Mouse (Mus musculus) gastrocnemius, postnatal 25 days (tissue): ENCODE results near the gene Rhebl1. TPM values are rescaled to one million over a fixed set of nuclear protein-coding genes. Genes with fewer than 3 reads are reported as not detected.

Source experiments
- DNase-seq: peaks from one replicate; pipeline ENCODE4 v3.0.0; 2022
- total RNA-seq, 2 experiments: library from RNA; stranded (reverse); gene quantifications; 1 replicate in 1 of 2; 2 replicates in 1 of 2; pipeline ENCODE4 v1.2.3; 2021

The Rhebl1 gene
- total RNA-seq, 2 experiments from 2014 or later: 2.5 to 2.9 TPM

DNA sequence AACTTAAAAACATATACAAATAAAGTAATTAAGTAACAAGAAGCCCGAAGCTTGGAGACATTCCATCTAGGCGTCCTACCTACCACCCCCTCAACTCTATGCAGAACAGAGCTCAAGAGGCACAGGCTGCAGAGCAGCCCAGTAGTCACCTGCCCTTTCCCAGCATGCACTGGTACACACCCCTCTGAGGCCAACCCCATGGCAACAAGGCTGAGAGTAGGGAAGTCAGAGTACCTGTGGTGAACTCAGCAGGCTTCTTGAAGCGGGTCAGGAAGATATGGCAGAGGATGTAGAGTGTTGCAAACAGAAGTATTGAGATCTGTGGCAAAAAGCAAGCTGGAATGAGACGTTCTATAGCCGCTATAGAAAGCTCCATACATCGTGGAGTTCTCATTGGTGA, 20.6 kb upstream of the Rhebl1 start:
- DNase-seq: no peak

DNA sequence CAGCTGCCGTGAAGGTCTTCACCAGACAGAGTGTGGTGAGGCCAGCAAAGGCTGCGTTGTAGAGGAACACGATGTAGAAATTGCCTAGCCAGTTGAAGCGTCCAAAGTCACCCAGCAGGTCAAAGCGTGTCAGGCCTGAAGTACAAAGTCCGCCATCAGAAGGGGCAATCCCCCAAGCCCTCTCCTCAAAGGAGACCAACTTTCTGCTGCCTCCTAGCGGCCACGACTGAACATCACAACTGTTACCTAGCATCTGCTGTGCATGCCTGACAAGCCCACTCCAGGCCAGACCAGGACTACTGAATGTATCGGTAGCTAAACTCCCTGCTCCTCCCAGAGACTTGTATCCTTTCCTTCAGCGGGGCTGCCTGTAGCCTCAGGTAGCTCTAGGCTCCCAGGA, 10.4 kb upstream of the Rhebl1 start:
- no peak for DNase-seq

DNA sequence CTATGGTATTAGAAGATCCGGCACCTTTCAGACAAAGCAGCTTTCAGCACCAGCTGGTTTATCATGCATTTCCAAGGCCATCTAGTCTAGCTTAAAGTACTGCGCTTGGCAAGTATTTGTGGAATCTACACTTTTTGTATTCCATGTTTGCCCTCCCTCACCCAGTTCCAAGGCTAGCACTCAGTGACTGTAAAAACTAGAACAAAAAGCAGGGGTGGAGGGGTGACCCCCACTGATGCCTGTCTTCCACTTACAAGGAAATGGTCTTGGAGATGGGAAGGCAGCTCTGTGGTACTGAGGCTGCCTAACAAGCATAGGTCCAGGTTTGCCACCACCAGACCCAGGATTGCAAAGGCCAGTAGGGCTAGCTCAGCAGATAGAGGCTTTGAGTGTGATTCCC, 8.3 kb upstream of the Rhebl1 start:
- DNase-seq: no peak

DNA sequence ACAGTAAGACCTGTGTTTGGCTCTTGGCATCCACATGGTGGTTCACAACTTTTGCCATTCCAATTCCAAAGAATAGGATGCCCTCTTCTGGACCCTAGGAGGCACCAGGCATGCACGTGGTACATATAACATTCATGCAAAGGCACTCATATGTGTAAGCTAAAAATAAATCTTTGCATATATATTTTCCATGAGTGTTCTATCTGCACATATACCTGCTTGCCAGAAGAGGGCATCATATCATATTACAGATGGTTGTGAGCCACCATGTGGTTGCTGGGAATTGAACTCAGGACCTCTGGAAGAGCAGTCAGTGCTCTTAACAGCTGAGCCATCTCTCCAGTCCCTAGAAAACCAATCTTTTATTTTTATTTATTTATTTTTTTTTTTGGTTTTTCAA, 7.2 kb upstream of the Rhebl1 start:
- DNase-seq: no peak

DNA sequence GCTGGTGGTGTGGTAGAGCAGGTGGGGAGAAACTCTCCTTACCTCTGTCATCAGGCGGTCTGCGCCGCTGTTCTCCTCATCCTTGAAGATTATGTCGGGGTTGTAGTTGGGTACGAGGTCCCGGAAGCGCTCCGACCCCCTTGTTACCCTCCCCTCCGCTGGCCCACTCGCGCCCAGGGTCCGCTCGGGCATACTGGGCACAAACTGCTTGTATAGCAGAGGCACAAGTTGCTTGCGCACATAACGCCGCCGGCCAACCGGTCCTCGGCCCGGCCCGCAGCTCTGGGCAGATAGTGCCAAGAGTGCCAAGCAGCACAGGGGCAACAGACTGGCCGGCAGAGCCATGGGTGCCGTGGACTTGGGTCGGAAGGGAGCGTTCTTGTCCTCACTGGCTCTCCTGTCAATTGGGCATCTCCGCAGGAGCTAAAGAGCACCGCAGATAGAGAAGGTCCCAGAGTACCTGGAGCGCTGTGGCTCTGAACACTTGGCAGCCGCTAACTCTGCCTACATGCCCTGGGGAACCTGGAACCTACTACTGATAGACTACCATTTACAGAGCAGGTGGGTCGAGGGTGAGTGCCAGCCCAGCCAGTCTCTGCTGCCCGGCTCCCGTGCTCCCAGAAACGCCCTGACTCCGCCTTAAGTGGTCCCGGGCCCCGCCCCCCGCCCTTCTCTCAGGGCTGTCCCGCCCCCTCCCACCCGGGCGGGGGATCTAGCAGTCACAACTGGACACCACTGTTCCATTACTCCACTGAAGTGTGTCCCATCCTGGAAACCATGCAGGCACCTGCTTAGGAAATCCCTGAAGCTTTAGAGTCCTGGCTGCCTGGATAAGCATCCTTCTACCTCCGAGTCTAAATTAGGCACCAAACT, 3.8 kb upstream of the Rhebl1 start, which contains the start of gene Dhh:
Gene Dhh (minus strand): TSS at position 613 of the 873 bp plus-strand sequence.
- no peak for DNase-seq

DNA sequence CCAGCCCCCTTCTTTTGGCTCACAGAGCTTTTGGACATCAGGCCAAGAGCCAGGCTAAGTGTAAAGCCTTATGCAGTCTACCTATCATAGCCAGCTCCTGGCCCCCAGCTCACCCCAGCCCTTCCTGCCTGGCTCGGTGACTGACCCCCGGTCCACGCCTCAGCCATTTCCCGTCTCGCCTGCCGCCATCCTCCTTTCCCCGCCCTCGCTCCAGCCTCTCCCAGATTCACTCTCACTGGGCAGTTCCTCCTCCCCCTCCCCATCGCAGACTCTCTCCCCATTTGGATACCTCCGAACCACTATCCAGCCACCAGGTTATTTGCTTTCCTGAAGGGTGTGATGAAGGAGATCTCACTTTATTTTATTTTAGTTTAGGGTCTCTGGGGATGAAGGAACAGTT, 3.2 kb upstream of the Rhebl1 start:
- DNase-seq: no peak

DNA sequence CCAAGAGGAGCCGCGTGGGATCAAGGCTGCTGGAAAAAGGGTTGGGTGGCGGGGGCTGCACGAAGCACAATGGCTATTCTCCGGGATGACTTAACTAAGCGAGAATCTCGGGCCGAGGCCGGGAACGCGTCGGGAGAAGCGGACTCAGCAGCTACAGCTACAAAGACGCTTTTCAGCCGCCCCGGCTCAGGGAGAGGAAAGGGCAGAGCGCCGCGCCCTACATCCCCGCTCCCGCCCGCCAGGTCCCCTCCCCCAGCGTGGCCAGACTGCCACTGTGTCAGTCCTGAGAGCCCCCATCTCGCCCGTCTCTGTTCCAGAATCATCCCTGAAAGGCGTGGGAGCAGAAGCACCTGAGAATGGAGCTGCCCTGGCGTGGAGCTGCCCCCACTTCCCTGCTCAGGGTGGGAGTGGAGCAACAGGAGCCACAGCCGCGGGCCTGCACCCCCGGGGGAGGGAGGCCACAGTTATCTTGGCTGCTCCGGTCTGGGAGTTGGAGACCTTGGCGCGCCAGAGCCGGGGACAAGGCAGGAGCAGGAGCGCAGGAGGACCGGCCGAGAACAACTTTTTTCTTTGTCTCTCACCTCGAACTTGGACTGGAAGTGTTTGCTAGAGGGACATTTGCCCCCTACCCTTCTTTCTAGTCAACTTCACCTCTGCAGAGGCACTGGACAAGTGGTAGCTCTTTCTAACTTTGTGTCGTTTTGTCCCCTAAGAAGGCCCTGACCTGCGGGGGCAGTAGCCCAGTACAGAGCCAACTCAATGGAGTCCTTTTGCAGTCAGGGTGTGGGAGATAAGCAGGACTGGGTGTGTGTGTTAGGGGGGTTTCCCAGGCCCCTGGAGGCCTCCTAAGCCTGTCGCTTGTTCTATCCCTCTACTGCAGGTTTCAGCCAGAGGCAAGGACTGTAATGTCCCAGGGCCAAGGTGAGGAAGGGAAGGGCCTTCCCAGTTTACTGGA, 1.6 kb upstream of the Rhebl1 start:
- no peak for DNase-seq

DNA sequence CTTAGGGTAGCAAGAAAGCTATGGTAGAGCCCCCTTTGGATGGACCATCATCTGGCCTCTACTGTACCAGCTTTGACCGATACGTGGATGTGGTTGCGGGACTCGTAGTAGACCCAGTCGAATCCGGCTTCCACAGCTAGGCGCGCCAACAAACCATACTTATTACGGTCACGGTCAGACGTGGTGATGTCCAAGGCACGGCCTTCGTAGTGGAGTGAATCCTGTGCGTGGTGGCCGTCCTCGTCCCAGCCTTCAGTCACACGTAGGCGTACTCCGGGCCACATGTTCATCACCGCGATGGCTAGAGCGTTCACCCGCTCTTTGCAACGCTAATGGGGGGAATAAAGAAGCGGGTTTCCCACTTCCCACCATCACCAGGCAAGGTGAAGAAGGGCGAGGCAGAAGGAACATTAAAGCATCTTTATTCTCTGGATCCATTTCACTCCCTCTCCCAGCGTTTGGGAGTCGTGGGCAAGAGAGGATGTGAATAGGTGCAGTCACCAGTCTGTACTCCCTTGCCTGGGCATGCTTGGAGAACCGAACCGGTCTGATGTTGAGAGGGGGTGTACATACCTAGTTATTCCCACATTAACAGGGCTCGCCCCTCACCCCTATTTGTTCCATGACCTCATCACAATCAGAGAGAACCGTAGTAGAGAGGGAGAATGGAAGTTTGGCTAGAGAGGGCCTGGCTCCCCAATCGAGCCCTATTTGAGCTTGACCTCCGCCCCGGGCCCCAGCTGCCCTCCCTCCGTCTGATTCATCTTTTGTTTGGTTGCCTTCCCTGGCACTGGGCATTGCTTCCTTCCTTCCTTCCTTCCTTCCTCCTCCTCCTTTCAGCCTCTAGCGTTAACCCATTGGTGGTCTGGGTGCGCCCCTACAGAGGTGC, 650 bp upstream of the Rhebl1 start:
- no peak for DNase-seq

DNA sequence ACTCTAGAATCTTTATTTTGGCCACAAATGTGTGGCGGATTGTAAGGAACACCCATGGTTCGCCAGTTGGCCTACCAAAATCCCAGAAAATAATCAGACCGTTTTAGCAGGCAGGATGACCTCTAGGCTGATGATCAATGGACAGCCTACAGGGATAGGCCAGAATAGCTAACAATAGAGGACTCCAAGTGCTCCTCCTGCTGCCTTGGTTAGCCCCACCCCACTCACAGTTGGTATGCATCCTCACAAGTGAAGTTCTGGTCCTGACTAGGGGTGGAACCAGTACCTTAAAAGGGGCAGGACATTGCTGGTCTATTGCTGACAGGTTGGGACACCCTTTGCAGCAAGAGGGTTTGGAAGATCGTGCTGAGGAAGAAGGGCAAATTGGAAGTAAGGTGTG, 1.3 kb downstream of the Rhebl1 start:
- DNase-seq: no peak

DNA sequence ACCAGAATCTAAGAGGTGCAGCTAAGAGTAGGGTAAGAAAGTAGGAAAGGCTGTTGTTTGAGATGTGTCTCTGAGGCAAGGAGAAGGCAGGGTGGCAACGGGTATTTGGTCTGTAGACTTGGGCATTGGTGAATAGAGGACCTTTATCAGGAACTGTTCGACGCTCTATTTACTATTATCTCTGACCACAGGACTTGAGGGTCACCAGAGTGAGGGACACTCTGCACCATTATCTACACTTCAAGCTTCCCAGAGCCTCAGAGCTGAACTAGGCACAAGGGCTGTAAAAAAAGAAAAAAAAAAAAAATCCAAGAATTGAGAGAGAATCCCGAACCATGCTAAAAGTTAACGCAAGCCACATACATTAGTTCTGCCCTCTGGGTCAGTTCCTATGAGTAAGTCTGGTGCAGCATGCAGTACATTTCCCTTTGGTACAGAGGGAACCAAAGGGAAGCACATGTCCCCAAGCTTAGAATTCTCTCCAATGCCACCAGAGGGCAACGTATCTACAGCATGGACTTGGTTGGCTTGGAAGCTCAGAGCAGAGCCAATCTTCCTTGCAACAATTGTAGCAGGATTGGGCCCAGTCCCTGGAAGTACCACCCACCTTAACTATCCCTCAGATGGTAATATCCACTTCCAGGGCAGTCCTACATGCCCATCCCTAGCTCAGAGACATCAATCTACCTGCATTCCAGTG, 2.3 kb downstream of the Rhebl1 start:
- peak; percentile 28 for DNase-seq

DNA sequence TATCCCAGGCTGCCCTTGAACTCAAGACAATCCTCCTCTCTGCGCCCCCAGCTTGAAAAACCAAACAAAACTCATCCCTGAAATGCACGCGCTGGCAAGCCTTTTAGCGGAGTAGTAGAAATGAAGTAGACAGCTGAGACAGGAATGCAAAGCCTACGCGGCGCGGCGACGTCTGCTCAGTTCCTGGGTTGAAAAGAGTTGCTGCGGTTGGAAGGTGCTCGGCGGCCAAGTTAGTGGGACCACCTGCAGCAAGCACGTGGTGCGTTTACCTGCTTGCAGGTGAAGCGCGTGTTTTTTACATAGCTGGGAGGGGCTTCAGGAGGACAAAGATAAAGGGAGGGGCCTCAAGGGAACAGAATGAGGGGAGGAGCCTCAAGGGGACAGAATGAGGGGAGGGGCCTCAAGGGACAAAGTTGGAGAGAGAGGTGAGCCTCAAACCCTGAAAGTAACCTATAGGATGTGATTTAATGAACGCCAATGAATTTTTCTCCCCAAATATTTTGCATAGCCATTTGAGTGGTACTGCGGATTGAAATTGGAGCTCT, 3.1 kb downstream of the Rhebl1 start:
- no peak for DNase-seq

DNA sequence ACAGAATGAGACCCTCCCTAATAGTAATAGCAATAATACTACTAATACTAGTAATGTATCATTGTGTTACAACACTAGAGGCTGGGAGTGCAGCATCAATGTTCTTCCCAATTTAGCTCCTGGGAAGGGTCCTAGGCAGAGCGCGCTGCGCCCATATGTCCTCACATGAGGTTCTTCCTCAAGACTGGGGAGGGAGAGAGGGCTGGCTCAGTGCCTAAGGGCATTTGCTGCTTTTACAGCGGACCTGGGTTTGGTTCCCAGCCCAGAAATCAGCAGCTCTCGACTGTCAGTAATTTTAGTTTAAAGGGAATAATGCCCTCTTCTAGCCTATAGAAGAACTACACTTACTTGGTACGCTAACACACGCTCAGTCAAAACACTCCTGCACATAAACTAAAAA, 6.8 kb downstream of the Rhebl1 start:
- DNase-seq: no peak

DNA sequence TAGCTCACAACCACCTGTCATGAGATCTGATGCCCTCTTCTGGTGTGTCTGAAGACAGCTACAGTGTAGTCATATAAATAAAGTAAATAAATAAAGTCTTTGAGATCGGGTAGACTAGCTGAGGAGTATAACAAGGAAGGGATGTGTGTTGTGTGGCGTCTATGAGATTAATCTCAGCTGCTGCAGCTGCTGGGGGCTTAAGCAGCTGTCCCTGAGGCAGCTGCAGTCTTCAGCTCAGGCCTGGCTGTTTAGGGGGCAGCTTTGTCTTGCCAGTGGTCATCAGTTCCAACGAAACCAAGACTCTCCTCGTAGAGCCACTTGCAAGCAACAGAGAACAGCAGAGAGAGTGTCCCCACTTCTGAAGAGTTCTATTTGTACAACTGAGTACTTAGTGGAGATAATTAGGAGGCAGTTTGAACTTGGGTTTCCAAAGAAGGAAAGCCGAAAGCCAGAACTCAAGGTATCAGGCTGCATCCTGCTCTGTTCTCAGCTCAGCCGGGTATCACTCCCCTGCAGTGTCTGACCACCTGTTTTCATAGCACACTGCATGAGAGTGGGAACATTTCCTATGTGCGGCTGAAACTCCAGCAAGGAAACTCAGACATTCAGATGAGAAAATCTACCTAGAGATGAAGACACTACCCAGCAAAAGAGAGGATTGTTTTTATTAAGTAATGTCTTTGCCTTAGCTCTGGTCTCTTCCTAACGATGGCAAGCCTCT, 7.5 kb downstream of the Rhebl1 start:
- DNase-seq: no peak

DNA sequence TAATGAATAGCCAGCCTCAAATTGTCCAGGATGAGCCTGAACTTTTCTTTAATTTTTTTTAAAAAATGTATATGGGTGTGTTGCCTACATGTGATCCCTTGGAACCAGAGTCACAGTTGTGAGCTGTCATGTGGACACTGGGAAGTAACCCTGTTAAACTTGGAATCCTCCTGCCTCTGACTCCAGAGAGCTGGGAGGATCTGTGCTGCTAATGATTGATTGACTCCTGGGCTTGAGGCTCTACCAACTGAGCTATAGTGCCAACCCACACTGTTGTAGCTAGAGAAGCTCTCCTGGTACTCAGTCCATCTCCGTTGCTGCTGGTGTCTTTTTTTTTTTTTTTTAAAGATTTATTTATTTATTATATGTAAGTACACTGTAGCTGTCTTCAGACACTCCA, 10.2 kb downstream of the Rhebl1 start:
- no peak for DNase-seq

DNA sequence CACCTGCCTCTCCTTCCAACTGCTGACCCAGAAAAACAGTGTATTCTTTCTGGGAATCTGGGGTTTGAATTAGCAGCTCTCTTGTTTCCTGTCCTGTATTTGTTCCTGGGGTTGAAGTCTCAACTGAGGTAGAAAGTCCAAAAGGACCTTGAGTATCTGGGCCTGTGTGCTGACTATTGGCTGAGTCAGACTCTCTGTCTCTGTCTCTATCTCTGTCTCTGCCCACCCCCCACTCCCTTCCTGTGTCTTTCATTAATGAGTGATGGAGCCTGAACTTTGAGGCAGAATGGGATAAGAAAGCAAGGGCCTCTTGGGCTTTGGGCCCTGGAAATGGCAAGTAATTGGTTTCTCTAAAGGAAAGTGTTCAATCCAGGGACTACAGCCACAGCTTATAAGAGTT, 10.7 kb downstream of the Rhebl1 start:
- DNase-seq: no peak

DNA sequence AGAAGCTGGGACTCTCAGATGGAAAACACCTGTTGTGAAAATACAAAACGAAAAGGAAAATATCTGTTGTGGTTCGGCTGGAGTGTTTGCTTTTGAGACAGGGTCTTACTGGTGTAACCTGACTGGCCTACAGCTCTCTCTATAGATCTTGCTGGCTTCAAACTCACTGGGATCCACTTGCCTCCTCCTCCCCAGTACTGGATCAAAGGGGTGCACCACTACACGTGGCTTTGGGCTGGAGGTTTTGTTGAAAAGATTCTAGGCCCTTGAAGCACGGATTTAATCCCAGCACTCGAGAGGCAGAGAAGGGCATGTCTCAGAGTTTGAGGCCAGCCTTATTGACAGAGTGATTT, 12.7 kb downstream of the Rhebl1 start:
- no peak for DNase-seq

DNA sequence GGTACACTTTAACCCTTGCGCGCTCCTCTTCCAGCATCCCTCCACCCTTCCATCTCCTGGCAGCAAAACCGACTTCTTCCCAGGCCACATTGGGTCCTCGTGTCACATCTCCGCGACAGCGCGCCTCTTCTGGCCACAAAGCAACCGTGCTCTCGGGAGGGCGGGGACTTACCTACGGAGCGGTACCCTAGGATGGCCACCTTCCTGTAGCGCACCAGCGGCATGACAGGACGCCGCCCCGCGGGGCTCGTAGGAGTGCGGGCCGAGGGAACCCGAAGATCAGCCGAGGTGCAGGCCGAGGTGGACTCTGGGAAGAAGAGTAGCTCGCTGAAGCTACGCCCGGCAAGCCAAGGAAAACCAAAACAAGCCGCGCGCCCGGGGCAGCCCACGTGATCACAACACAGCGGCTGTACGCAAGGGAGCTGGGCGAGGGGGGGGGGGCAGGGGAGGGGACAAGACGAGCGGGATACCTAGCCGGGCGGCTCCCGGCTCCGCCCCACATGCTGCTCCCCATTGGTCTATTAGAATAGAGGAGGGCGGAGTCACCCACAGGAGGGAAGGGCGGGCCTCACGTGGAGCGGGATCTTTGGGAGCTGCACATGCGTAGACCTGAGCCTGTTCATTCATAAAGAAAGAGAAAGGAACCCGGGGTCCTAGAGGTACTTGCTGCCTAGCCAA, 13.2 kb downstream of the Rhebl1 start:
- peak; percentile 93 for DNase-seq

DNA sequence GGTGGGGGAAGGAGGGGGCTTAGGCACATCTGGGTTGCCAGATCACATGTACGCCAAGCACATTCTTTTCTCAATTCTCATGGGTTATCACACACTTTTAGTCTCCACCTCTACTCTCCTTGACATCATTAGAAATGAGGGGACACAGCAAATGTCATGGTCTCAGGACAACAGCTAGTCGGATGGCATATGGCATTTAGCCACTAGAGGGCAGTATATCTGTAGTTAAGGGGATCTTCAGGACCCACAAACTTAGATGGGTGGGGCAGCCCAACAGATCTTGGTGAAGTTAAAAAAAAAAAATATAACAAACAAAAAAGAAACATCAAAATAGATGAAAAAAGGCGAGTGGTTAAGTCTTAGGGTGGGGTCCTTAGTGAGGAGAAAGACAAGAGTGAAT, 17.0 kb downstream of the Rhebl1 start:
- DNase-seq: no peak

DNA sequence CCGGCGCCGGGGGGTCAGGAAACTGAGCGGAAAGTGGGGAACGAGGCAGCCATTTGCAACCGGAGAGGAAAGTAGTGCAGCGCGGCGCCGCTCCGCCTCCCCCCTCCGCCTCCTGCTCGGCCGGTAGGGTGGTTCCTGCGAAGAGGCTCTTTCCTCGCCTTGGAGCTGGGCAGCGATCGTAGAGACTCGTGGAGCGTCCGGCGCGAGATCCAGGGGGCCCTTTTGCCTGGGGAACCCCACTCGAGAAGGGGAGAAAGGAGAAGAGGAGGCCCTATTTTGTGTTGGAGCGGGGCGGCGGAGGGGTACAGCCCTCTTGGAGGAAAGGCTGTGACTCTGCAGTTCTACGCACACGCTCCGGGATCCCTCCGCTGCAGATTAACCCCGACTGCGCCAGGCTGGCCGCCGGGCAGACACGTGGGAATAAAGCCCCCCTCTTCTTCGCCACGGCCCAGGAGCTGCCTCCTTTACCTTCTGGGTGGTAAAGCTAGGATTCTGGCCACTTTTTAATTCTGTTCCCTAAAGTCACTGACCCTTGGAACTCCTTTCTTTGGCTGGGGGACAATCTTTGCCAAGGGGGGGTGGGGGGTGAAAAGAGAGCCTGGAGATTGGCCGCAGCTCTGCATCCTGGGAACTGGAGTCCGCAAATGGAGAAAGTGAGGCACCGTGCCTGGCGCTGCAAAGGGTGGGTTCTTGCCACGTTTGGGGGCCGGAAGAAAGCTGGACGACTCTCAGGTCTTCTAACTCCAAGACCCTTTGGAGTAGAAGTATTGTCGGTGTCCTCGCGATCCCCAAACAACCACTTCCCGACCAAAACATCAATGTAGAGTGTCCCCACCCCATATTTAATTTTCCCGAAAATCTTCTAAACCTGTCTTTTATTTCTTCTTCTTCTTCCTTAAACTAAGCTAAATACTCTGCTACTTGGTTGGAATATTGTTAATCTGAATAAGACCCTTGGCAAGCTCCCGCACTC, 22.1 kb downstream of the Rhebl1 start:
- peak; percentile 92 for DNase-seq
